Mouse (Mus musculus) heart, embryonic 11.5 days (tissue): ENCODE measurements around the gene Tgfb1. TPM values are rescaled to one million over a fixed set of nuclear protein-coding genes. Genes with fewer than 3 reads are reported as not detected.

Source experiments
- ATAC-seq: fragments of 200-750 bp; cut with Nextera tagmentation; replicated peaks from 2 replicates; pipeline ENCODE4 v1.8.0; 2017; ENCODE audit warnings: moderate library complexity; ENCODE audit not compliant: insufficient number of reproducible peaks, low FRiP score, low TSS enrichment
- H3K27ac ChIP-seq: fragments of 300-500 bp; sonication (generic); 2 replicates; pipeline ENCODE4 v1.5.1; 2014; ENCODE audit warnings: mild to moderate bottlenecking, low read depth, low read length
- H3K27me3 ChIP-seq: fragments of 300-500 bp; sonication (generic); 2 replicates; pipeline ENCODE4 v1.6.1; 2014; ENCODE audit warnings: mild to moderate bottlenecking, low read length, mixed read lengths; ENCODE audit not compliant: control insufficient read depth, insufficient read depth
- H3K36me3 ChIP-seq: fragments of 300-500 bp; sonication (generic); 2 replicates; pipeline ENCODE4 v1.6.1; 2014; ENCODE audit warnings: mild to moderate bottlenecking, low read length, moderate library complexity, mixed read lengths; ENCODE audit not compliant: control insufficient read depth, insufficient read depth
- H3K4me1 ChIP-seq: fragments of 300-500 bp; sonication (generic); 2 replicates; pipeline ENCODE4 v1.6.1; 2014; ENCODE audit warnings: low read length; ENCODE audit not compliant: control insufficient read depth, insufficient read depth
- H3K4me2 ChIP-seq: fragments of 300-500 bp; sonication (generic); 2 replicates; pipeline ENCODE4 v1.6.1; 2014; ENCODE audit warnings: mild to moderate bottlenecking, moderate library complexity
- H3K4me3 ChIP-seq: fragments of 300-500 bp; sonication (generic); 2 replicates; pipeline ENCODE4 v1.5.1; 2014; ENCODE audit warnings: low read depth, low read length
- H3K9ac ChIP-seq: fragments of 300-500 bp; sonication (generic); 2 replicates; pipeline ENCODE4 v1.6.1; 2014; ENCODE audit warnings: mild to moderate bottlenecking, low read depth, low read length, moderate library complexity
- H3K9me3 ChIP-seq: fragments of 300-500 bp; sonication (generic); replicated peaks from 2 replicates; pipeline ENCODE4 v1.6.1; 2016; ENCODE audit warnings: low read length; ENCODE audit not compliant: control insufficient read depth
- WGBS: fragments of 180-500 bp; shearing (Covaris S2); extraction: QIAGEN DNeasy Blood & Tissue Kit; methylation state at CpG from one replicate; pipeline ENCODE4 v1.1.7; 2014; ENCODE audit not compliant: insufficient replicate concordance; 5-methylcytosine and 5-hydroxymethylcytosine counted together
- polyA plus RNA-seq: library from polyadenylated mRNA; unstranded; fragments of >200 nt; fragmentation: Nextera tagmentation; extraction: Ambion mirVana; gene quantifications from 2 replicates; pipeline ENCODE4 v1.2.1, GENCODE M21; 2014

The Tgfb1 gene
- polyA plus RNA-seq, 1 experiment from 2014 or later, result 3.6 TPM

- peak overlapping the region; percentile 80 for H3K9ac ChIP-seq
- under 1% methylated on average over 51 of the region's 52 CpGs for WGBS
- no peaks in the 10 kb centered on the region for H3K9me3 ChIP-seq
- no peaks in the 10 kb centered on the region for H3K36me3 ChIP-seq
- peak overlapping the region; percentile 73 for H3K27ac ChIP-seq
- peaks cover 8% of the 10 kb centered on the region; the same call in 1 of the 2 replicates for H3K27me3 ChIP-seq
- H3K4me2 ChIP-seq, result peak overlapping the region; percentile 97
- peaks cover 13% of the 10 kb centered on the region for H3K4me1 ChIP-seq
- ATAC-seq, result peak; percentile 72
- peak overlapping the region; percentile 75 for H3K4me3 ChIP-seq
These were observed 2.2 kb downstream of the Tgfb1 start for GRCm38 (mm10) chr7:25688810-25689586.

DNA sequence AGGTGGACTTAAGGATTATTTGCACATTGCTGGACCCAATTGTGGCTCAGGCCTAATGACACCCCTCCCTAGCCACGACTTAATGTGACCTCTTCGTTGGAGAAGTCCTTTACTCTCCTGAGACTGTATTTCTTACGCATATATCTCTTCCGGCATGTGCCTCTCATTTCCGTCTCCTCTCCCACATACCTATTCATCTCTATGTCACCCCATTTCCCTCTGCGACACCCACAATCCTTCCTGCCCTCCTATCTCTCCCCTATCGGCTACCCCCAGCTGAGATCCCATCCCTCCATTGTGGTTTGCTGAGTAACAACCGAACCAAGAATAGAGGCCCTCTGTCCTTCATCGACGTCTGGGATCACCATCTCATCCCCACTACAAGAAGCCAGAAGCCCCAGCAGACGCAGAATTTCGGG is 2.8 kb downstream of the Tgfb1 start:
- H3K4me1 ChIP-seq, result peaks cover 12% of the 10 kb centered on the region; the same call in 1 of the 2 replicates
- H3K36me3 ChIP-seq, result no peaks in the 10 kb centered on the region
- H3K4me3 ChIP-seq, result peak overlapping the region; percentile 75
- 6% methylated on average over 12 of the region's 12 CpGs for WGBS
- H3K9me3 ChIP-seq, result no peaks in the 10 kb centered on the region
- H3K27me3 ChIP-seq, result peaks cover 8% of the 10 kb centered on the region; the same call in 1 of the 2 replicates
- H3K9ac ChIP-seq, result peak overlapping the region; percentile 44; the same call in 1 of the 2 replicates
- ATAC-seq, result no peak
- peak overlapping the region; percentile 97 for H3K4me2 ChIP-seq
- H3K27ac ChIP-seq, result 0 out of 2 replicates have a peak overlapping the region, but pooled peaks have one; percentile 73

DNA sequence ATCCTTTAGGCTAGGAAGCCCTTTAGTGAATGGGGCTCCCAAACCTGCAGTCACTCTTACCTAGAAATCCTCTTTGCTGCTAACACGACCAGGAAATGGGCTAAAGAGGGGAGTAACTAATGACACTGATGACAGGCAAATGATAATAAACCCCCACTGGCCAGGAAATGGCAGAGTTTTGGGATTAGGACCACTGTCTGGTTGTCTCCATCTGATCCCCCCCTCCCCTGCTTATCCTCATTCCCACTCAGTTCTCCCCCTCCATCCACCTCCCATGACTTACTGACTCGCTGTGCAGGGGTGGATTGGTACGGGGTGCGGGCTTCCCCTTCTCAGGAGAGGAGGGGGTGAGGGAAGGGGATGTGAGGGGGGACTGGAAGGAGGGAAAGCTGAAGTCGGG is 3.2 kb downstream of the Tgfb1 start:
- peak overlapping the region; percentile 97 for H3K4me2 ChIP-seq
- peak overlapping the region; percentile 75 for H3K4me3 ChIP-seq
- H3K9ac ChIP-seq, result peak overlapping the region; percentile 44; the same call in 1 of the 2 replicates
- peaks cover 12% of the 10 kb centered on the region; the same call in 1 of the 2 replicates for H3K4me1 ChIP-seq
- peaks cover 8% of the 10 kb centered on the region; the same call in 1 of the 2 replicates for H3K27me3 ChIP-seq
- H3K9me3 ChIP-seq, result no peaks in the 10 kb centered on the region
- no peak overlapping the region for H3K27ac ChIP-seq
- no peak for ATAC-seq
- no peaks in the 10 kb centered on the region for H3K36me3 ChIP-seq
- 31% methylated on average over 5 of the region's 5 CpGs for WGBS

DNA sequence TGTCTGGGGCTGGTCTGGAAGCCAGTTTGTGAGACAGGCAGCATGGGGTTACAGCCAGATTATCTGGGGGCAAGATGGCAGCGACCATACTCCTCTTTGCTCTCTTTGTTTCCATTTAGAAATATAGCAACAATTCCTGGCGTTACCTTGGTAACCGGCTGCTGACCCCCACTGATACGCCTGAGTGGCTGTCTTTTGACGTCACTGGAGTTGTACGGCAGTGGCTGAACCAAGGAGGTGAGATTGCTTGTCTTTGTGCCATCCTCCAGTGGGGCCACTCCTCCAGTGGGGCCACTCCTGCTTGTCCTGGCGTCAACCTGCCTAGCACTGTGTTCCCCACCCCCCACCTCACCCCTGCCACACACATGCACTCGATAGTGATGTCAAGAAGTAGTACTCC is 7.3 kb downstream of the Tgfb1 start:
- Histone ChIP-seq H3K4me2 (no peak overlapping the region), H3K4me3 (no peak overlapping the region), H3K9ac (no peak overlapping the region), H3K4me1 (peaks cover 2% of the 10 kb centered on the region; the same call in 1 of the 2 replicates), H3K36me3 (no peaks in the 10 kb centered on the region; the same call in 1 of the 2 replicates), H3K27ac (no peak overlapping the region), H3K9me3 (no peaks in the 10 kb centered on the region), H3K27me3 (no peaks in the 10 kb centered on the region)
- 79% methylated on average over 8 of the region's 8 CpGs for WGBS
- no peak for ATAC-seq

DNA sequence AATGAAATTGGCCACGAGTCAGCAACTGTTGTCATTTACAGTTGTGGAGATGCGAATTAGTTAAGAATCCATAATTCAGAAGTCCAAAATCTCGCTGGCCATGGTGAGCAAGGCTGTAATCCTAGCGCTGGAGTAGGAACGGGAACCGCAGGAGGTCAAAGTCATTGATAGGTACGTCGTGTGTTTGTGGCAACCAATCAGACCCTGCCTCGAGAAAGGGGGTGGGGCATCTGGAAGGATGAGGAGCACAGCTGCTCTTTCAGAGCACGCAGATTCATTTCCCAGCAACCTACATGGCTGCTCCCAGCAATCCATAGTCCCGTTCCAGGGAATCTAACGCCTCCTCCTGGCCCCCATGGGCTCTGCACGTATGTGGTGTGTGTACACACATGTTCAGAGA is 13.0 kb downstream of the Tgfb1 start:
- no peak overlapping the region for H3K27ac ChIP-seq
- ATAC-seq, result no peak
- H3K4me3 ChIP-seq, result no peak overlapping the region
- peaks cover 12% of the 10 kb centered on the region for H3K4me1 ChIP-seq
- H3K36me3 ChIP-seq, result peaks cover 3% of the 10 kb centered on the region; the same call in 1 of the 2 replicates
- 60% methylated on average over 13 of the region's 13 CpGs for WGBS
- no peaks in the 10 kb centered on the region for H3K27me3 ChIP-seq
- H3K4me2 ChIP-seq, result no peak overlapping the region
- H3K9ac ChIP-seq, result no peak overlapping the region
- H3K9me3 ChIP-seq, result peaks cover 5% of the 10 kb centered on the region; the same call in 1 of the 2 replicates

- Histone ChIP-seq H3K4me3 (no peak overlapping the region), H3K36me3 (peaks cover 3% of the 10 kb centered on the region; the same call in 1 of the 2 replicates), H3K27ac (no peak overlapping the region), H3K9ac (no peak overlapping the region), H3K4me2 (no peak overlapping the region), H3K27me3 (no peaks in the 10 kb centered on the region), H3K9me3 (peaks cover 5% of the 10 kb centered on the region; the same call in 1 of the 2 replicates), H3K4me1 (peaks cover 17% of the 10 kb centered on the region)
- WGBS, result 74% methylated on average over 12 of the region's 12 CpGs
- no peak for ATAC-seq
These were observed 13.9 kb downstream of the Tgfb1 start for GRCm38 (mm10) chr7:25700732-25701131.

DNA sequence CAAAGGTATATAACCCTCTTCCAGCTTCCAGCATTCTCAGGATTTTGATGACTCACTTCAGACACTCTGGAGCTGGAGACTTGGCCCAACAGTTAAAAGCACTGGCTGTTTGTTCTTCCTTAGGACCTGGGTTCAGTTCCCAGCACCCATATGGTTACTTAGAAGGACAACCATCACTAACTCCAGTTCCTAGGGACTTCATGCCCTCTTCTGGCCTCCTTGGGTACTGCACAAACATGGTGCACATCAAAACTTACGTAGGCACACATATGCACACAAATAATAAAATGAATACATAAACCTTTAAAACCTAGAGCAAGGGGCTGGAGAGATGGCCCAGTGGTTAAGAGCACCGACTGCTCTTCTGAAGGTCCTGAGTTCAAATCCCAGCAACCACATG is 15.5 kb downstream of the Tgfb1 start:
- H3K4me1 ChIP-seq, result peaks cover 32% of the 10 kb centered on the region
- 93% methylated on average over 2 of the region's 2 CpGs for WGBS
- no peak for ATAC-seq
- no peaks in the 10 kb centered on the region for H3K27me3 ChIP-seq
- H3K4me2 ChIP-seq, result no peak overlapping the region
- no peak overlapping the region for H3K4me3 ChIP-seq
- no peak overlapping the region for H3K9ac ChIP-seq
- peaks cover 3% of the 10 kb centered on the region; the same call in 1 of the 2 replicates for H3K36me3 ChIP-seq
- H3K27ac ChIP-seq, result no peak overlapping the region
- H3K9me3 ChIP-seq, result peaks cover 5% of the 10 kb centered on the region; the same call in 1 of the 2 replicates

DNA sequence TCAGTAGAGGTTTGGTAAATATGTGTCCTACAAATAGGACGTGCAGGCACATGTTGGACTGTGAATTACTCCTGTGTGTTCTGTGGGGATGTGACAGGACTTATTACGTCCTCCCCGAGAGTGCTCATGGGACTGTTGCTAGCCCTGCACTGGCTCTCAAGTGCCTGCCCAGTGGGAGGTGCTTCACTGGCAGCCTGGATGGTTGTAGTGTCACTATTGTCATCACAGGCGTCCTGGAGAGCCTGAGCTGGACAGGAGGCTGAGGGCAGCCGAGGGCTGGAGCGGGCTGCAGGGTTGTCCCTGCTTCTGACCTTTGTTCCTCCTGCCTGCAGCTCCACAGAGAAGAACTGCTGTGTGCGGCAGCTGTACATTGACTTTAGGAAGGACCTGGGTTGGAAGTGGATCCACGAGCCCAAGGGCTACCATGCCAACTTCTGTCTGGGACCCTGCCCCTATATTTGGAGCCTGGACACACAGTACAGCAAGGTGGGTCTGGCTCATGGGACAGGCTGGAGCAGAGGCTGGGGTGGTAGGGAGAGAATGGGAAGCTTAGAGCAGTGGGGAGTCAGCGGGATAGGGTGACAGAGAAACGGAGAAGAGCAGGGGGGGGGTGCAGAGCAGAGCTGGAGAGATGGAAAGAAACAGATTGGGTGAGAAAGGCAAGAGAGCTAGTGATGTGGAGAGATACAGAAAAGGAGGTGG is 17.1 kb downstream of the Tgfb1 start:
- Histone ChIP-seq H3K4me1 (peaks cover 43% of the 10 kb centered on the region), H3K9ac (0 out of 2 replicates have a peak overlapping the region, but pooled peaks have one; percentile 34), H3K36me3 (peaks cover 3% of the 10 kb centered on the region; the same call in 1 of the 2 replicates), H3K4me2 (peak overlapping the region; percentile 59), H3K4me3 (no peak overlapping the region), H3K27ac (no peak overlapping the region), H3K9me3 (peaks cover 5% of the 10 kb centered on the region; the same call in 1 of the 2 replicates), H3K27me3 (no peaks in the 10 kb centered on the region)
- ATAC-seq, result no peak
- 24% methylated on average over 10 of the region's 10 CpGs for WGBS
